Mouse (Mus musculus): ENCODE measurements at regions not wholly inside any gene's neighbourhood (a gene's known extent, or its start where the extent isn't known, plus 50 kb on each side); places are given as distances from the start of the nearest gene placed in this dataset.

- no peak for DNase-seq
Measured at GRCm38 (mm10) chr11:111445764-111446163, 379.8 kb downstream of the Kcnj2 start.

- DNase-seq: no peak
Measured at GRCm38 (mm10) chr11:111450811-111451494, 385.0 kb downstream of the Kcnj2 start.

- DNase-seq: no peak
Measured at GRCm38 (mm10) chr11:111460046-111460445, 394.1 kb downstream of the Kcnj2 start.

- no peak for DNase-seq
Measured at GRCm38 (mm10) chr11:111484981-111485380, 419.0 kb downstream of the Kcnj2 start.

- no peak for DNase-seq
Measured at GRCm38 (mm10) chr11:111512471-111512870, 446.5 kb downstream of the Kcnj2 start.

GRCm38 (mm10) chr11:111522716-111523115, 456.8 kb downstream of the Kcnj2 start:
- DNase-seq: peak; percentile 12 to 30

GRCm38 (mm10) chr11:111523465-111523864, 457.5 kb downstream of the Kcnj2 start:
- peak; percentile 42 to 59 for DNase-seq

GRCm38 (mm10) chr11:111526010-111526742, 460.2 kb downstream of the Kcnj2 start:
- DNase-seq: no peak

- DNase-seq: no peak
Measured at GRCm38 (mm10) chr11:111529591-111529990, 463.6 kb downstream of the Kcnj2 start.

- DNase-seq: no peak
Measured at GRCm38 (mm10) chr11:111530912-111531311, 464.9 kb downstream of the Kcnj2 start.

- DNase-seq: peak in 1 of 2 experiments; percentile 9
Measured at GRCm38 (mm10) chr11:111532457-111532856, 466.5 kb downstream of the Kcnj2 start.

- peak; percentile 56 to 59 for DNase-seq
Measured at GRCm38 (mm10) chr11:111536040-111536836, 470.3 kb downstream of the Kcnj2 start.

GRCm38 (mm10) chr11:111537654-111538053, 471.7 kb downstream of the Kcnj2 start:
- DNase-seq: peak; percentile 52 to 70

- no peak for DNase-seq
Measured at GRCm38 (mm10) chr11:111539960-111540359, 474.0 kb downstream of the Kcnj2 start.

- DNase-seq: no peak
Measured at GRCm38 (mm10) chr11:111545291-111545690, 479.3 kb downstream of the Kcnj2 start.

- DNase-seq: no peak
Measured at GRCm38 (mm10) chr11:111555131-111555530, 489.2 kb downstream of the Kcnj2 start.

- no peak for DNase-seq
Measured at GRCm38 (mm10) chr11:111555615-111556014, 489.7 kb downstream of the Kcnj2 start.

- DNase-seq: no peak
Measured at GRCm38 (mm10) chr11:111558302-111559140, 492.6 kb downstream of the Kcnj2 start.

GRCm38 (mm10) chr11:111563171-111563570, 497.2 kb downstream of the Kcnj2 start:
- DNase-seq: no peak

GRCm38 (mm10) chr11:111568041-111568440, 502.1 kb downstream of the Kcnj2 start:
- DNase-seq: no peak

GRCm38 (mm10) chr11:111568876-111569275, 502.9 kb downstream of the Kcnj2 start:
- DNase-seq: no peak

- no peak for DNase-seq
Measured at GRCm38 (mm10) chr11:111577883-111578282, 511.9 kb downstream of the Kcnj2 start.

Measured in cerebellum, postnatal 36 days (tissue).